Mouse (Mus musculus) bone marrow, adult 2 months (tissue): Measurements from ENCODE around the gene Lgals3.

ENCODE experiments used
- CTCF ChIP-seq: fragments of 200-500 bp; IDR thresholded peaks from 2 replicates; pipeline ENCODE4 v1.5.1; 2011; ENCODE audit warnings: low read length, control low read depth; ENCODE audit not compliant: control insufficient read depth, insufficient read depth
- POLR2A ChIP-seq: fragments of 200-500 bp; IDR thresholded peaks from 2 replicates; pipeline ENCODE4 v1.6.1; 2011; ENCODE audit warnings: low read depth, mild to moderate bottlenecking, control low read depth, low read length, borderline replicate concordance; ENCODE audit not compliant: control insufficient read depth

- TF ChIP-seq CTCF (no peak), POLR2A (no peak)
Observed at GRCm38 (mm10) chr14:47335300-47335699, 32.3 kb upstream of the Lgals3 start.
